Mouse (Mus musculus) CD8-positive naive resting alpha-beta T cell, adult 2 months (primary cell): ENCODE results near the gene Rnf141.
A peak's percentile ranks its signal among the peaks of the same experiment; 100 is the strongest.

Source experiments
- DNase-seq, 2 experiments: peaks; one replicate each; pipeline ENCODE4 v3.0.0; 2022; ENCODE audit warnings: low read depth in 2 of 2, low spot score in 2 of 2

Rnf141 gene

DNA sequence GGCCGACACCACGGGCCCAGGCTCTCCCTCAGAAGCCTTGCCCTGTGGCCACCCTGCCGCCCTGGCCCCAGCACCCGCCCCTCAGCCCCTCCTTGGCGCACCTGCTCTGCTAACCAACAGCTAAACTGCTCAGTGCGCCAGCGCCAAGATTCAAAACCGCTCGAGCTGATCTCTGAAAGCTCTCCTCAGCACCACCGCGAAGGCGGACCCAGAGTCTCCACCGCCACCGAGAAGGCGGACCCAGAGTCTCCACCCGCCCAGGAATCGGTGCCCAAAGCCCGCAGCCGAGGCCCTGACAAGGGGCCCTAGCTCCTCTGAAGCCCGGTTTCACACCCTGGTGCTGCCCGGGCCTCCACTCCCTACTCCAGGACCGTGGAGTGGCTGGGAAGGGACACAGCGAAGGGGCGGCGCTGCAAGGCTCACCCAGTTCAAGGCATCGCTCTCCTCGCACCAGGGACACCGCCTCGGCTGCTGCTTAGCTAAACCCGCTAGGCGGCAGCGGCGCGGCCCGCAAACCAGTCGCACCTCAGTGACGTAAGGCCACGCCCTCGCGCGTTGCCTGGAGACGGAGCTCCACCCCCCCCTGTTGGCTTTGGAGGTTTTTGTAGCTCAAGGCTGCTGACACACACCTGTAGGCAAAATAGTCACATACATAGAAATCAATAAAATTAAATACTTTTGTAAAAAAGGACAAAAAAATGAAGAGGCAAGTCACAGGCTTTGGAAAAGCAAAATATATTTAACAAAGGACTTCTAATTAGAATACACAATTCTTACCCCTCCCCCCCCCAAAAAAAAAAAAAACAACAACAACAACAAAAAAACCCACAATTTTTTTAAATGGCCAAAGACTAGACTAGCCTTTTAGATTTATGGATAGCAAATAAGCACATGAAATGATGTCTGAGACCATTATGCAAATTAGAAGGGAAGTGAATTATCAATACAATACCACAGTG lies at the start of gene Rnf141:
Gene Rnf141 (minus strand): TSS at position 542 of the 959 bp plus-strand sequence.
- peak; percentile 89 to 93 for DNase-seq

DNA sequence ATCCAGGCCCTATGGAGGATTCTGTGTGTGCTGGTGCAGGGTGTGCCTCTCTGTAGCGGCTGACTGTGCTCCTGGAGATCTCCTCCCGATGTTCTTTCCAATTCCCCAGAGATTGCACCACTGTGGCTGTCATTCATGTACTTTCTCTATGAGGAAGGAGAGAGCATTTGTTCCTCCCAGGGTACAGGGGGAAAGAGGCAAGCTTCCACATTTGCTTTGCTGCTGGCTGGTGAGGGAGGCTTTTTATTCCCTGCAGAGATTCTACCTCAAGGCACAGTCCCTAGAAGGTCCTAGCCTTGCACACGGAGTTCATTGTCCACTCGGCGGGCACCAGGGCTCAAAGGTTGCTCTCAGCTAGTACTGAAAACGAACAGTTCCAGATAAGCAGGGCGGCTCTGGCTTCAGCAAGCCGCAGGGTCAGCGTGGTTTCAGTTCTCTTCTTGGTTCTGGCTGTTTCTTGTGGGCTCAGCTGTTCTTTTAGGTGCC lies 47.3 kb upstream of the Rnf141 start:
- DNase-seq: no peak

DNA sequence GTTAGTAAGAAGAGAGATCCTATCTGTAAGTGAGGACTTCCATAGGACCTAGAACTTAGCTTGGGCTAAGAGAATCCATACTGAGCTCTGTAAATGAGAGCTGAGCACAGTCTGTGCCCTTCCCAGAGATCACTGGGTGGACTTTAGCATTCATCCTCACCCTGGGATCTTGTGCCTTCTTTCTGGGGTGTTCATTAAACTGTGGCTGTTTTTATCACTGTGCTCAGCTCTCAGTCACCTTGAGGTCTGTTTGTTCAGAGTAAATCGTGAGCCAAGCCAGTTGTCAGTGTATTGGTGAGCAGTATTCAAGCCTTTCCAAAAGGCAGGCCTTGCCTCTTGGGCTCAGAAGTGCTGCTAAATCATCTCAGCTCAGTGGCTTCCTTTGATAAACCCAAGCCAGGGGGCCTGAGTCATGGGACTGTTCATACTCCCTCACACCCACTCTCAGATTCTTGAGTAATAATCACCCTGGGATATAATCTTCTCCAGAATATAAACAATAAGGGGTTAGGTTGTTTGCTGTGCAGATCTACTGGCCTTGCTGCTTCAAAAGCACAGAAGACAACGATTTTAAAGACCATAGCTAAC lies 37.6 kb upstream of the Rnf141 start:
- DNase-seq: no peak

DNA sequence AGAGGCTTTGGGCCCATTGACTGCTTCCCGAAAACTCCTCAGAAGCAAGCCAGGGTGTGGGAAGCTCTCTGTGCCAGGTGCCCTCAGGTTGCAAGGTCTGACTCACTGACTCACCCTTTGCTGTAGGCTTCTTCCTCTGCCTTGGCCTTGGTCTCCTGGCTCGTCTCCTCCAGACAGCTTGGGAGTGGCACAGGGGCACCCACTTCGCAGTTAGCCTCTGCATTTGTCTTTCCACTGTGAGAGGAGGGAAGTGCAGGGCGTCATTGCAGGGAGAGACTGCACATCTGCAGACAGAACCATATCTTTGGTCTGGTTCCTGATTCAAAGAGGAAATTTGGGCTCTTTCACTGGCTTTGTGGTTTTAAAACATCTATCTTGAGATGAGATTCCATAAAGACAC lies 33.8 kb upstream of the Rnf141 start:
- DNase-seq: no peak

DNA sequence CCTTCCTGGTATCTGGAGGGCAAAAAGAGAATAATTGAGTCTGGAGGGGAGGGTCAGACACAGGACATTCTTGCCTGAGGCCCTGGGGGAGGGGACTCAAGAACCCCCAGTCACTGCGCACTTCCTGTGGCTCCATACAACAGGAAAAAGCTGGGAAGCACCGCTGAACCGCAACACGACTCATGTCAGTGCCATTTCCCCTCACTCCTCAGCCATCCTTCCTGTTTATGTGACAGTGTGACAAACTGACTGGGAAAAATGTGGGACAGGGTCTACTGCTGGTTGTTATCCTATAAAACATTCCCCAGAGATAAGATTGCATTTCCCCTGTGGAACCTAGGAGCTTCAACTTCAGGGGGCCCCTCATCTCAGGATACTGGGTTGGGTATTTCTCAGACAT lies 32.7 kb upstream of the Rnf141 start:
- DNase-seq: no peak

DNA sequence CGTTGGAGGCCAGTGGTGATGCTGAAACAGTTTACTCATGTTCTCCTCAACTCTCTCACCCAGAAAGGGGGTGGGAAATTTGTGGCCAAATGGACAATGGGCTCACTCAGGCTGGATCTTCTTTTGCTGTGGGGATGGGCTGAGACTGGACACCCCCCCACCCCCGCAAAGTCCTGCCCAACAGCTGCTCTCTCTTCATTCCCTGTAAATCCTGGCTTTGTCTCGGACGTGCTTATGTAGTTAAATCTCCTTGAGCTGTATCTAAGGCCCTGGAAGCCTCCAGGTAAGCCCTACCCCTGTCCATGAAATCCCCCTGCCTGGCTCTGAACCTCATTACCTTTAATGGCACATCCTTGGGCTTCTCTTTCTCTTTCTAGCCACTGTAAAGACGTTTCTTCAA lies 24.6 kb upstream of the Rnf141 start:
- DNase-seq: no peak

DNA sequence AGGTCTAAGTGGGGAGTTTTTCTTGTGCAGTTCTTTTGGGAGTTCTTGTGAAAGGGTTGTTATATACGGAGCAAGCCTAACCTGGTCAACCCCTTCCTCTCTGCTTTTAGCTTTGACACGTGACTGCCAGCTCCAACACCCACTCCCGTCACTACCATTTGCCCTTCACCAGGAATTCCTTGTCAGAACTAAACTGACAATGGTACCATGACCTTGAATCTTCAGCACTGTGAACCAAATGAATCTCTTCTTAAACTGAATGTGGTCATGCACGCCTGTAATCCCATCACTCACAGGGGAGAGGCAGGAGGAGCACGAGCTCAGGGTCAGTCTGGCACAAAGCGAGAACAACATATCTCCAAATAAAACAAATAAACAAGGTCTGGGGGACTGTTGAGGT lies 22.9 kb upstream of the Rnf141 start:
- DNase-seq: no peak

DNA sequence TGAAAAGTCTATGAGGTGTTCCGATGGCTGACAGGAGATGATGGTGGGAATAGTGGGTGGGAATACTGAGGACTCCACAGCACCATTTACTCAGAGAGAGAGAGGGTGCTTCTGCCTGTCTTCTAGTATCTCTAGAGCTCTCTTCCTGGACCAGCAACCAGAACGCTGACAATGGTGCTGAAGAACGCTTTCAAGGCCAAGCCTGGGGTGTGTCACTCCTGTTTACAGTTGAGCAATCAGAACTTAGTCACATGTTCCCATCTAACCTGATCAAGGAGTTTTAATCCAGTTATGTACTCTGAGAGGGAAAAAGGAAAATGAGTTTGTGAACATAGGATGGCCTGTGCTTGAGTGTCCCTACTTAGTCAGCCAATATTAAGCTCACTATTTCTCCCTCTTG lies 21.8 kb upstream of the Rnf141 start:
- no peak for DNase-seq

DNA sequence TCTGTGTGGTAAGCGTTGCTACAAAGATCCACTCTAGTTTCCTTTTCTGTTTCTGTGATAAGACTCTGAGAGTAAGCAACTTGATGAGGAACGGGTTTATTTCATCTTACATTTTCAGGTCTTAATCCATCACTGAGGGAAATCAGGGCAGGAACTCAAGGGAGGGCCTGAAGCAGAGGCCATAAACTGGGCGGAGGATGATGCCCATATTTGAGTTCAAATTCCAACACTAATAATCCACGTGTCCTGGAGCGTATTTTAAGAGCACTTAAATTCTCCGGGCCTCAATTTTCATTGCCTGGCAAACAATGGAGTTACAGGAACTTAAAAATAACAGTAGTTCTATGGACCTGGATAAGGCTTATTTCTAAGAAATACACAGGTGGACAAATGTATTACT lies 21.3 kb upstream of the Rnf141 start:
- DNase-seq: no peak

DNA sequence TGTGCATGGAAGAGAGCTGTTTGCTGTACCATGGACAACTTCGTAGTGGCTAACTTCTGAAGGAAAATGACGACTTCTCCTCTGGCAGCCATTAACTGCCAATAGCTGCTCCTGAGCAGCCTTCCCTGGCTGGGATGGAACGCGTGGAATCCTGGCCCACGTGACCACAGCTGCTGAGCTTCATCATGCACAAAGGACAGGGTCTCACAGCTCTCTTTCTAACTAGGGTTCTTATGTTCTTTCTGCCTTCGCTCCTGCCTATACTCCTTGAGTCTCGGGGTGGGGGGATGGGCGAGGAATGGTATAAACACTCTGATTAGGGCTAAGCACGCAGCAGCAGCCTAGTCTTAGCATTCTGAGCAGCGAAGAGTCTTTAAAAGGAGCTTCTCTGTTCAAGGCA lies 20.8 kb upstream of the Rnf141 start:
- DNase-seq: no peak

DNA sequence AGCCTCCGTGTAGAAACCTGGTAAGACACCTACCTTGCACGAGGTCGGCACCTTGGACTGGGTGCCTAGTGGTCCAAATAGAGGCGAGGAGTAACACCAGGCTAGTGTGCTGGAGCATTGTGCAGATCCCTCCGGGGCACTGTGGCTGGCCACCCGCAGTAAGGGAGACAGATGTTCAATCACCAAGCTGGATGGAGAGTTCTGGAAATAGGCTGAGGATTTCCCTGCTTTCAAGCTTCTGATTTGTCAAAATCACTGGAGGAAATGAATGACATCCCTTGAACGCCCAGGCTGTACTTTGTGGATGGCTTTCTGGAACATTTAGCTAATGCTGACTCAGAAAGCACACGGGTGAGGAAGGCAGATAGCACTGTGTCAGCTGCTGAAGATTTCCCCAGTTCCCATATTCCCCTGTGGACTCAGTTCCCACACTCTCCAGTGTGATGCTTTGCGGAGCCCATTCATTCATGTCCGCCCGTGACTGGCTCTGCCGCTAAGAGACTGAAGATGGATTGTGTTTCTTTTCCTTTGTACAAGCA lies 18.6 kb upstream of the Rnf141 start, which contains the start of gene Lyve1:
Gene Lyve1 (minus strand): TSS at position 489 of the 539 bp plus-strand sequence.
- DNase-seq: no peak

DNA sequence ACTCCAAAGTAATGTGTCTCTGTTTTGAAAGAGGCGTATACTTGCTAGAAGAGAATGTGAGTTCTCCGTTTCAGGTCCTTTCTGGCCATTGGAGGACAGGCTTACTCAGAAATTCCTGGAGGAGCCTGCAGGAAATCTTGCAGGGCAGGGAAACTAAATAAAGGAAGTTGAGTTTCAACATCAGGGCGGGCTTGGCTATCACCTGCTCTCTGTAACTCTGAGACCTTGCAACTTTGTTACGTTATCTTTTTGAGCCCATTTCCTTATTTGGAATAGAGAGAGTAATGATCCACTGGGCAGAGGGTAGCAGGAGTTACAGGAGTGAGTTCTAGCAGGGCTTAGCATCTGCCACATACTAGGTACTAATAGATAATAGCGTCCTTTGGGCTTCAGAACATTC lies 15.9 kb upstream of the Rnf141 start:
- DNase-seq: no peak

DNA sequence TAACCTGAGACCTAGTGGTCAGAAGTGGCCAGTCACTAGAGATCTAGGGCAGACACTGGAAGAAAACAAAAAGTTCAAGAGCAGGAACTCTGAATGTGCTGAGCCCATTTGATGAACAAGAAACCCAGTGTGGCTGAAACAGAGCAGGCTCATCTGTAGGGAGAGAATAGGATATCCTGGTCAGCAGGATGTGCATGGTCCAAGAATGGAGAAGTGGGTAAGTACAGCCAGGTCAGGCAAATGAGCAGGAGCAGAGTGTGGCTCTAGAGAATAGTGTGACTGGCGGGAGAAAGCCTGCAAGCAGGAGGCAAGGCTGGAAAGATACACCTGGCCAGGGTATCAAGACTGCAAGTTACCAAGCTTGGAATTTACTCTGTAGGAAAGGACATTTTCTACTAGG lies 11.3 kb upstream of the Rnf141 start:
- no peak for DNase-seq

DNA sequence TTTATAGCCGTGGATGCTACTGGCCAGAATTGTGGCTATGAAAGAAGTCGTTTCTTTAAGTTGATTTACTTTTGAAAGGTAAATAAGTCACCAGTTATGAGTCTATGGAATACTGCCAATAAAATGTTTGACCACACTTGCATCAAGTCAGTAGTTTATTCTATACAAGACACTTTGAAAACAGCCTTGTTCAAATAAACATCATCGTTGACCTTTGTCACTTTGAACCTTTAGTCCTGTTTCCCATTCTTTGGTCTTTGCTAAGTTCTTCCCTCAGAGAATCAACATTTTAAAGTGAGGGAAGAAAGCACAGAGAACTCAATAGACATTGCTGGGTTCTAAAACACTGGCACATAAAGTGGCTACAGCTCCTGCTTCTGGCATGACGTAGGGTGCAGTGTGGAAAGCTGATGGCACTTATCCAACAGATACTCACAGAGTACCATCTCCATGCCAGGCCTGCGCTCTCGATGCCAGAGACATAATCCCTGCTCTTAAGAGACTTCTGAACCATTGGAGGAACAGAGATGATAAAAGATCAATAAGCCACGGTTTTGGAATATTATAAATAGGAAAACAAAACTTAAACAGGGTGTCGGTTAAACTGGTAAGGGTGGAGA lies 10.8 kb upstream of the Rnf141 start:
- no peak for DNase-seq

DNA sequence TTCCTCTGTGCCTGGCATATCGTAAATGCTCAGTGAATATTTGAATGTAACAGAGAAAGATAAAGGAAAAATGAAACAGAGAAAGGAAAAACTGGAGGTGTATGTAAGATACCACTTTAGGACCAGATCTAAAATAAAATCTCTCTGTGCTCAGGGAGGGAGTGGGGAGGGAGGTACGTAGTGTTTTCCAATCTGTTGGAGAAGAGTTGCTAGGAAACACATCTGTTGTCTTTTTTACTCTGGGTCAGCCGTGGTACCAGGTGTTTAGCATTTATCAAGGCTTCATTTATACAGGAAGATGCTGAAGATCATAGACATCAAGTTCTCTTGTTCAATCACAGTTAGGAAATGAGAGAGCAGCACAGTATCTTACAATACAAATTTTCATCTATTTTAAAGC lies 10.3 kb upstream of the Rnf141 start:
- DNase-seq: no peak

DNA sequence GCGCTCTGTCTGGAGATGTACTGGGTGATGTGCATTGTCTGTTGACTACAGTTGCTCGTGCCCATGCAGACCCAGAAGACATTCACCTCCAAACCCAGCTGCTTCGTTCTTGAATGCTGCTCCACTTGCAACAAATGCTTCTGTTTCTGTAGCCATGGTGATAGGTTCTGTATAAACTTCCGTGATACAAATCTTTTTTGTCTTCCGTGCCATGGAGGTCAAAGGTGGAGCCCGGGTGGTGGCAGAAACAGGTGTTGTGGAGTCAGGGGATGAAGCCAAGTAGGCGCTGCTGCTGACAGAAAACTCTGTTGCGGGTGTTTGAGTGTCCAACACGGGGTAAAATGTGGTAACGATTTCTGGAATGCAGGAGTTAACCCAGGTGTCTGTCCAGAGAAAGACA lies 9.4 kb upstream of the Rnf141 start:
- no peak for DNase-seq

DNA sequence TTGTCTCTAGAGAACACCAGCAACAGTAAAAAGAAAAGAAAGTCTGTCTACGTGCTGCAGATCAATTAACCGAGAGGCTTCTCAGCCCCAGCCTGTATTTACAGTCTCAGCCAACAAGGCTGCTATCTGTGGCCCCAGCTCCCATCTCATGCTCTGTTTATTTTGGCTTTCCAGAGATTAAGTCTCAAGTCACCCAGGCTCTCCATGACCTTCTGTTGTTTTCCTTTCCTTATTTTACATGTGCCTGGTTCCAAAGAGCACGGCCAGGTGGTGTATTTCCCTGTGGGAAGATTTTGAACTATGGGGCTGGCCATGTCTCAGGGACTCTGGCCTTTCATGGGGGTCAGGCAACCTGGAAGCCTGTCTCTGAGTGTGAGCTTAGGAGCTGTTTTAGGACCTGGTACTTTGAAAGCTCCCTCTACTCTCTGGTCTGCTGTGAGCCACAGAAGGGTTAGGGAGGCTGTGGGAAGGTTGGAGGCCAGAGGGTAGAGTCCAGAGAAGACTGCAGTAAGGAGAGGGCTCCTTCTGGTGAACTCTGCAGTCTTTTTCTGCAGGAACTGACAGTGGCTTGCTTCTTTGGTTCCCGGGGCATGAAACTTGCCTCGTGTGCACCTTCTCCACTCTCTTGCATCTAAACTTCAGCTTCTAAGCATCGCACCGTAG lies 7.4 kb upstream of the Rnf141 start:
- DNase-seq: no peak

DNA sequence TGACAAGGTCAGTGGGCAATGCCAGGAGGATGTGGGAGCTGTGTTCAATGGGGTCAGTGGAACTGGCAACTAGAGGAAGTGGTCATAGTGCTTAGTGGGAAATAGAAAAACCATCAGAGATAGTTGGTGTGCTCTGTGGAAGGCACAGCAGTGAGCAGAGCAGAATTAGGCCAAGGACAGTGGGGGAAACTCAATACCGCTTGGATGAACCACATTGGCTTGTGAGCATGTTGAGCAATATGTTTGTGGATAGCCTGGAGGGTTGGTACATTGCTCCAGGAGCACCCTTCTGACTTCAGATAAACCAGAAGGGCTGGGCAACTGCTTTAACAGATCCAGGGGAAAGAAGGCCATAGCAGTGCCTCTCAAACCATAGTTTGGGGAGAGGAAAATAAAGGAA lies 4.1 kb upstream of the Rnf141 start:
- DNase-seq: no peak

DNA sequence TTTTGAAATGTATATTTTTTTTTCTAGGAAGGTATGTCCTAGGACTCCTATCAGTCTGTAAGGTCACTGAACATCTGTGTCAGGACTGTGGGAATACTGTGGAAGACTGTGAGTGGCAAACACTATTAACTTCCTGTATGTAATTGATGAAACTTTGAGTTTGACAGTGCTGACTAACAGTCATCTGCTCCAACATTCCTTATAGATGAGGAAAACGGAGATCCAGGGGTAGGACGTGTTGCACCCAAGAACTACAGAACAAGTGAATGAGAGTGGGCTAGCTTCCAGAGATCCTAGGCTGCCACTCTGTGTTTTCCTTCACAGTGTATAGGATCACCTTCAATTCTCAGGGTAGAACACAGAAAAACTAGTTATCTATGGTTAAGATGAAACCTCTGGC lies 3.1 kb upstream of the Rnf141 start:
- no peak for DNase-seq

DNA sequence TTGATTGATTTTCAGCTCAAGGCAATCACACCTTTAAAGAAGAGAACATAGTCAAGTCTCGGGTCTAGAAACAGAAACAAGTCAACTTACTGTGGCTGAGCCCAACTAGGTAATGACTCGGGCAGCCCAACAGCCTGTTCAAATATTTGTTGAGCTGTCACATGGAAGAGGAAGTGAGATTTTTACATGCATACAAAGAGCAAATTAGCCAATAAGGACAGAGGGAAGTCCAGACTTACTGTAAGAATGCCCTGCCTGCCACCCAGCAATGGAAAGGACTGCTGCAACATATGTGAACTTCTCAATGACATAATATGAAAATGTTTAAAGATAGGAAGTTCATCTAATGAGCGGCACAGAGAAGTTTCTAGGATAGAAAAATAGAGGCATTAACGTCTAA lies 3.9 kb downstream of the Rnf141 start:
- DNase-seq: no peak

DNA sequence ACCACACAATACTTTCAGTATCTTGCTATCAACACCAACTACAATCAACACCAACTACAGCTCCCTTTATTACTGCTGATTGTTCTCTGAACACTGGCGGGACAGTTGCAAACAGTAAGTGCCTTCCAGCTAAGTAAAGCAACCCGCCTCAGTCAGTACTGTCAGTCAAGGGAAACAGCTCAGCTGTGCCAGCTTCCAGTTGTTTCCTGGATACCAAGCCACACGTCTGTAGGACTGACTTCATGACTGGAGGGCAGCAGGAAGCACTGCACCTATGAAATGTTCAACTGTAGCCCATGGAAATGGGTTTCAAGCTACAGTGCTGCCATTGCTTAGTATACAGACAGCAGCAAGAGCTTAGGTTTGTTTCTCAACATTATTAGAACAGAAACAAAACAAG lies 9.7 kb downstream of the Rnf141 start:
- DNase-seq: no peak
